8 mouse cellular contexts compared by ENCODE assay signal in the genomic region with DNA sequence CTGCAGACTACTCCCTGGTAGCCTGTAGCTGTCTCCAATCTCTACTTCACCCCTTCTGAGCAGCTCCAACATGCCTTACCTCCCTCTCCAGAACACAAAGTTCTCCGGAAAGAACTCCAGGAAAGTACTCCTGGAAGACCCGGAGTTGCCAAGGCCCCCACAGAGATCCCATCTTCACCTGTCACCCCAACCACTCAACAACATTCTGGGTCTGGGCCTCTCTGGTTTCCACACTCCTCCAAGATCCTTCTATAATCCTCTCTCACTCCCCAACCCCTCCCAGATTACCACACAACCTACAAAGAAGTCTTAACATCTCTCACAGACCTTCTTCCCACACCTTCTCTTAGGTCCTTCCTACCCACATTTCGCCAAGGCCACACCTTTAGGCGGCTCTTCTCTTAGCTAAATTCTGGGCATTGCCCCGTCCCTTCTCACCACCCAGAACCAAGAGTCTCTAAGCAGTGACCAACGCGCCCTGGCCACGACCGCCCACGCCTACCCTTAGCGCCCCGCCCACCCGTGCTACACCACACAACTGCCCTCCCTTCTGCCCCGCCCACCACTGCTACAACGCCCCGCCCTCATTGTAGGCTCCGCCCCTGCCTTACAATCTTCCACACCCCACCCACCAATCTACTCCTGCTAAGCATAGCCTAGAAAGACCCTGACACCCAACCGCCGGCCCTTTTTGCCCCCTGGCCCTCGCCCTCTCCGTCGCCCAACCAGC. TPM values are rescaled to one million over a fixed set of nuclear protein-coding genes. Genes with fewer than 3 reads are reported as not detected.
DNase-seq lines count a peak whose midpoint lies in the region; ATAC-seq lines count a peak whose summit lies in the region.

No protein-coding gene starts in this region.

- H3K36me3 ChIP-seq in intestine, embryonic 14.5 days (ENCODE audit: control insufficient read depth, insufficient read depth, low read length) = peaks cover 41% of the 10 kb centered on the region
- H3K36me3 ChIP-seq in limb, embryonic 12.5 days = peaks cover 38% of the 10 kb centered on the region
- H3K36me3 ChIP-seq in midbrain, embryonic 13.5 days = peaks cover 39% of the 10 kb centered on the region

- DNase-seq in CD4-positive, CD25-positive, alpha-beta regulatory T cell, adult 2 months (ENCODE audit: low read depth, low spot score) = peak; percentile 91
- peak; percentile 72 for DNase-seq in embryo, embryonic 11.5 days (ENCODE audit: low read depth, low spot score)
- peak; percentile 83 for DNase-seq in gastrocnemius, postnatal 25 days
- DNase-seq in intestine, embryonic 14.5 days (ENCODE audit: low spot score) = no peak
- peak; percentile 78 for DNase-seq in skeletal muscle tissue, adult 2 months (ENCODE audit: low read depth, low spot score)

- no peak for ATAC-seq in CD4-positive, CD25-positive, alpha-beta regulatory T cell, adult 4 months
- peak; percentile 29 for ATAC-seq in intestine, embryonic 14.5 days (replicated peaks; ENCODE audit: low FRiP score, low TSS enrichment, low read depth)
- ATAC-seq in limb, embryonic 12.5 days (ENCODE audit: insufficient number of reproducible peaks, insufficient read depth, low FRiP score, low TSS enrichment, low read depth) = peak; percentile 7; the same call in 1 of the 2 replicates
- peak; percentile 1 for ATAC-seq in midbrain, embryonic 13.5 days

- H3K4me1 ChIP-seq in intestine, embryonic 14.5 days (replicated peaks; ENCODE audit: control insufficient read depth, insufficient read depth, low read length) = peaks cover 16% of the 10 kb centered on the region; the same call in 1 of the 2 replicates
- peaks cover 17% of the 10 kb centered on the region for H3K4me1 ChIP-seq in limb, embryonic 12.5 days (replicated peaks)
- H3K4me1 ChIP-seq in midbrain, embryonic 13.5 days (replicated peaks) = peaks cover 14% of the 10 kb centered on the region

- H3K4me3 ChIP-seq in intestine, embryonic 14.5 days (ENCODE audit: low read depth, low read length) = peak overlapping the region; percentile 80
- H3K4me3 ChIP-seq in limb, embryonic 12.5 days (replicated peaks) = peak overlapping the region; percentile 84
- peak overlapping the region; percentile 80 for H3K4me3 ChIP-seq in midbrain, embryonic 13.5 days (replicated peaks)

- no peaks in the 10 kb centered on the region for H3K9me3 ChIP-seq in intestine, embryonic 14.5 days (ENCODE audit: control insufficient read depth, low read length)
- H3K9me3 ChIP-seq in limb, embryonic 12.5 days = no peaks in the 10 kb centered on the region
- H3K9me3 ChIP-seq in midbrain, embryonic 13.5 days = no peaks in the 10 kb centered on the region

- peak overlapping the region; percentile 95 for H3K27ac ChIP-seq in intestine, embryonic 14.5 days (ENCODE audit: low read depth)
- peak overlapping the region; percentile 95 for H3K27ac ChIP-seq in limb, embryonic 12.5 days
- H3K27ac ChIP-seq in midbrain, embryonic 13.5 days = peak overlapping the region; percentile 92

- peak overlapping the region; percentile 66 for H3K4me2 ChIP-seq in intestine, embryonic 14.5 days (ENCODE audit: low read length)
- H3K4me2 ChIP-seq in limb, embryonic 12.5 days = peak overlapping the region; percentile 69
- peak overlapping the region; percentile 73 for H3K4me2 ChIP-seq in midbrain, embryonic 13.5 days (replicated peaks)

- peak overlapping the region; percentile 73 for H3K9ac ChIP-seq in intestine, embryonic 14.5 days (ENCODE audit: low read length)
- peak overlapping the region; percentile 80 for H3K9ac ChIP-seq in limb, embryonic 12.5 days (replicated peaks)
- H3K9ac ChIP-seq in midbrain, embryonic 13.5 days (replicated peaks) = peak overlapping the region; percentile 86

- H3K27me3 ChIP-seq in intestine, embryonic 14.5 days (replicated peaks; ENCODE audit: control insufficient read depth, insufficient read depth, low read length) = no peaks in the 10 kb centered on the region
- H3K27me3 ChIP-seq in limb, embryonic 12.5 days = no peaks in the 10 kb centered on the region
- no peaks in the 10 kb centered on the region for H3K27me3 ChIP-seq in midbrain, embryonic 13.5 days

- WGBS in intestine, embryonic 14.5 days = 7% methylated on average over 22 of the region's 22 CpGs
- 10% methylated on average over 22 of the region's 22 CpGs for WGBS in limb, embryonic 12.5 days
- 7% methylated on average over 22 of the region's 22 CpGs for WGBS in midbrain, embryonic 13.5 days

RNA-seq across cellular contexts. Expression of a gene that starts 0.6 kb away (rescaled TPM):
- 10 to 100 TPM; 35.0 to 41.5 TPM for polyA plus RNA-seq in CD4-positive, CD25-positive, alpha-beta regulatory T cell, adult 4 months (2017; shearing (Covaris generic))
- total RNA-seq in gastrocnemius, postnatal 25 days (2021) = 10 to 100 TPM; 42.7 to 46.1 TPM
- 32.3 and 43.4 TPM in 2 replicates for polyA plus RNA-seq in intestine, embryonic 14.5 days (2014; fragmentation: Nextera tagmentation; extraction: Ambion mirVana)
- 42.0 and 46.4 TPM in 2 replicates for polyA plus RNA-seq in limb, embryonic 12.5 days (2016; fragmentation: Nextera tagmentation; extraction: Ambion mirVana)
- 73.7 and 78.6 TPM in 2 replicates for polyA plus RNA-seq in midbrain, embryonic 13.5 days (2015; fragmentation: Nextera tagmentation; extraction: Ambion mirVana)

RNA-seq across cellular contexts. Expression of a gene that starts 5.2 kb away (rescaled TPM):
- polyA plus RNA-seq in CD4-positive, CD25-positive, alpha-beta regulatory T cell, adult 4 months (2017; shearing (Covaris generic)) = 10 to 100 TPM; 39.4 to 58.4 TPM
- total RNA-seq in gastrocnemius, postnatal 25 days (2021) = 10 to 100 TPM; 21.5 to 24.2 TPM
- 93.4 and 94.0 TPM in 2 replicates for polyA plus RNA-seq in intestine, embryonic 14.5 days (2014; fragmentation: Nextera tagmentation; extraction: Ambion mirVana)
- 176 and 189 TPM in 2 replicates for polyA plus RNA-seq in limb, embryonic 12.5 days (2016; fragmentation: Nextera tagmentation; extraction: Ambion mirVana)
- 156 and 159 TPM in 2 replicates for polyA plus RNA-seq in midbrain, embryonic 13.5 days (2015; fragmentation: Nextera tagmentation; extraction: Ambion mirVana)

RNA-seq across cellular contexts. Expression of a gene that starts 34.0 kb away (rescaled TPM):
- 1 to 10 TPM in 1 of 2 experiments, under 1 TPM in 1; 0.51 to 1.0 TPM for polyA plus RNA-seq in CD4-positive, CD25-positive, alpha-beta regulatory T cell, adult 4 months (2017; shearing (Covaris generic))
- 1 to 10 TPM in 1 of 2 experiments, under 1 TPM in 1; 0.79 to 1.3 TPM for total RNA-seq in gastrocnemius, postnatal 25 days (2021)
- 21.0 and 21.8 TPM in 2 replicates for polyA plus RNA-seq in intestine, embryonic 14.5 days (2014; fragmentation: Nextera tagmentation; extraction: Ambion mirVana)
- polyA plus RNA-seq in limb, embryonic 12.5 days (2016; fragmentation: Nextera tagmentation; extraction: Ambion mirVana) = 48.8 and 51.2 TPM in 2 replicates
- 10.1 and 11.0 TPM in 2 replicates for polyA plus RNA-seq in midbrain, embryonic 13.5 days (2015; fragmentation: Nextera tagmentation; extraction: Ambion mirVana)

RNA-seq across cellular contexts. Expression of a gene that starts 35.3 kb away (rescaled TPM):
- not detected for polyA plus RNA-seq in CD4-positive, CD25-positive, alpha-beta regulatory T cell, adult 4 months (2017; shearing (Covaris generic))
- 100 to 1,000 TPM; 177 to 234 TPM for total RNA-seq in gastrocnemius, postnatal 25 days (2021)
- 0.08 and 0.19 TPM in 2 replicates for polyA plus RNA-seq in intestine, embryonic 14.5 days (2014; fragmentation: Nextera tagmentation; extraction: Ambion mirVana)
- polyA plus RNA-seq in limb, embryonic 12.5 days (2016; fragmentation: Nextera tagmentation; extraction: Ambion mirVana) = 0.12 and 0.23 TPM in 2 replicates
- 0.04 and 0.11 TPM in 2 replicates for polyA plus RNA-seq in midbrain, embryonic 13.5 days (2015; fragmentation: Nextera tagmentation; extraction: Ambion mirVana)

RNA-seq across cellular contexts. Expression of a gene that starts 37.8 kb away (rescaled TPM):
- polyA plus RNA-seq in CD4-positive, CD25-positive, alpha-beta regulatory T cell, adult 4 months (2017; shearing (Covaris generic)) = 100 to 1,000 TPM in 1 of 2 experiments, 10 to 100 TPM in 1; 93.7 to 110 TPM
- total RNA-seq in gastrocnemius, postnatal 25 days (2021) = 10 to 100 TPM; 10.8 to 12.4 TPM
- 124 and 129 TPM in 2 replicates for polyA plus RNA-seq in intestine, embryonic 14.5 days (2014; fragmentation: Nextera tagmentation; extraction: Ambion mirVana)
- polyA plus RNA-seq in limb, embryonic 12.5 days (2016; fragmentation: Nextera tagmentation; extraction: Ambion mirVana) = 171 and 175 TPM in 2 replicates
- 113 and 123 TPM in 2 replicates for polyA plus RNA-seq in midbrain, embryonic 13.5 days (2015; fragmentation: Nextera tagmentation; extraction: Ambion mirVana)
